Mouse (Mus musculus) olfactory bulb, adult 2 months (tissue): ENCODE results near the gene Ltbp4.

Source experiments
- CTCF ChIP-seq: fragments of 200-500 bp; IDR thresholded peaks from 2 replicates; pipeline ENCODE4 v1.5.1; 2012; ENCODE audit warnings: low read depth, mild to moderate bottlenecking, low read length, moderate library complexity; ENCODE audit not compliant: insufficient read depth
- POLR2A ChIP-seq: fragments of 200-500 bp; IDR thresholded peaks from 2 replicates; pipeline ENCODE4 v1.6.1; 2012; ENCODE audit warnings: mild to moderate bottlenecking, low read depth, low read length, moderate library complexity; ENCODE audit not compliant: insufficient read depth

GRCm38 (mm10) chr7:27360749-27361148 is 23.3 kb upstream of the Ltbp4 start:
- no peak for TF ChIP-seq POLR2A
- TF ChIP-seq CTCF: no peak
